Mouse (Mus musculus) E14TG2a.4 (cell line): Measurements from ENCODE around the gene Fdxacb1.

Experiments used
- H3K27me3 ChIP-seq: 2 replicates; pipeline ENCODE4 v1.6.1; 2014; ENCODE audit warnings: low read length, control low read depth; ENCODE audit not compliant: insufficient read depth
- H3K36me3 ChIP-seq: 2 replicates; pipeline ENCODE4 v1.6.1; 2014; ENCODE audit warnings: low read length, control low read depth; ENCODE audit not compliant: insufficient read depth
- H3K4me1 ChIP-seq: replicated peaks from 2 replicates; pipeline ENCODE4 v1.6.1; 2014; ENCODE audit warnings: low read depth, low read length, control low read depth
- H3K4me3 ChIP-seq: replicated peaks from 2 replicates; pipeline ENCODE4 v1.5.1; 2014; ENCODE audit warnings: mild to moderate bottlenecking, low read length
- H3K9me3 ChIP-seq: 2 replicates; pipeline ENCODE4 v1.6.1; 2014; ENCODE audit warnings: low read length, control low read depth
- CTCF ChIP-seq: conservative IDR thresholded peaks from 2 replicates; pipeline ENCODE4 v1.5.1; 2014; ENCODE audit warnings: low read length
- NANOG ChIP-seq: IDR thresholded peaks from 2 replicates; pipeline ENCODE4 v1.6.1; 2014; ENCODE audit warnings: borderline replicate concordance, low read length, mixed read lengths
- POU5F1 ChIP-seq: IDR thresholded peaks from 2 replicates; pipeline ENCODE4 v1.6.1; 2014; ENCODE audit warnings: low read length, borderline replicate concordance

Gene Fdxacb1

DNA sequence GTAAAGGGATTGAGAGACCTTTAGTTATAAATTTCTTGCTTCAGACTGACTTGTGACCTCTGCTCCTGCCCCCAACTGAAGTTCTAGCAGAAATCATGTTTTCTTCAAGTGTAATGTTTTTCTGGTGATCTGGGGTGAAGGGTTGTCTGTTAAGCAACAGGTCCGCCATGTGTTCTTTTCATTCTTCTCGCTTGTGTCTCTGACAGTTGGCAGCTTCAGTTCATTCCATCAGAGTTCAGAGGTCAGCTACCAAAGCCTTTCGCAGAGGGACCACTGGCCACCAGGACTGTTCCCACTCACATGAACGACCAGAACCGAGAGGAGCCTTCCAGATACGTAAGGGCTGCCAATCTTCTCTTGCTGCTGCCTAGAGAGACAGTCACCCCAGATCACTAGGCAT is 40.4 kb downstream of the Fdxacb1 start:
- TF ChIP-seq POU5F1, result no peak
- no peak for TF ChIP-seq CTCF
- no peak for TF ChIP-seq NANOG
- Histone ChIP-seq H3K27me3 (no peaks in the 10 kb centered on the region), H3K4me1 (no peaks in the 10 kb centered on the region), H3K36me3 (peaks cover 80% of the 10 kb centered on the region), H3K4me3 (no peak overlapping the region), H3K9me3 (no peaks in the 10 kb centered on the region)

GRCm38 (mm10) chr9:50809146-50809545 is 41.1 kb downstream of the Fdxacb1 start:
- TF ChIP-seq POU5F1 (no peak), NANOG (no peak)
- no peaks in the 10 kb centered on the region for H3K4me1 ChIP-seq
- H3K9me3 ChIP-seq, result no peaks in the 10 kb centered on the region
- peaks cover 79% of the 10 kb centered on the region for H3K36me3 ChIP-seq
- H3K27me3 ChIP-seq, result no peaks in the 10 kb centered on the region
- H3K4me3 ChIP-seq, result no peak overlapping the region

DNA sequence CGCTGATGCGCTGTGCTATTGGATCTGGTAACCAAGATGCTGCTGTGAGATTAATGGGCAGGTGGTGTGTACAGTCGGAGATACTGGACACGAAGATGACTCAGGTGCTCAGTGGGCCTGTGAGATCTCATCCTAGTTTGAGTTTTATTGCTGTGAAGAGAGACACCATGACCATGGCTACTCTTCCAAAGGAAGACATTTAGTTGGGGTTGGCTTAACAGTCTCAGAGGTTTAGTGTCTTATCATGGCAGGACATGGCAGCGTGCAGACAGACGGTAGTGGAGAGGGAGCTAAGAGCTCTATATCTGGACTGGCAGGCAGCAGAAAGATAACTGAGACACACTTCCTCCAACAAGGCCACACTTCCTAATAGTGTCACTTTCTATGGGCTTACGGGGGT is 43.2 kb downstream of the Fdxacb1 start:
- H3K4me3 ChIP-seq, result no peak overlapping the region
- no peaks in the 10 kb centered on the region for H3K27me3 ChIP-seq
- TF ChIP-seq NANOG (no peak), POU5F1 (no peak), CTCF (no peak)
- peaks cover 69% of the 10 kb centered on the region for H3K36me3 ChIP-seq
- no peaks in the 10 kb centered on the region for H3K4me1 ChIP-seq
- H3K9me3 ChIP-seq, result no peaks in the 10 kb centered on the region

DNA sequence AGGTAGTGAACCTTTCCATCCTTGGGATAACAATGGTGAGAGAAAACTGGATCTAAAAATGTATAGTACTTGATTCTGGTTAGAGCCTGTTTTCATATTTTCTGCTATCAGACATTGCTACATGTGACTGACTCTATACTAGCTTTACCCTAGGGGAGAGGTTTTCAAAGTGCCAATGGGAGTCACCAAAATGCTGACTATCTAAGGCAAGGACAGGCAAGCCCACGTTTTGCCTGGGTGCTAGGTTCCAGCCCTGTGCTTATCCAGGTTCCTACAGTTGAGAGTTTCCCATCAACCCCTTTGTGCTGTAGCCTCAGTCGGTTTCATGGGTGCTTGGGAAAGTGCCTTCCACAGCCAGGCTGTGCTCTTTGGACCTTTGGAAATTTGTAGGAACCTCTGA is 43.7 kb downstream of the Fdxacb1 start:
- Histone ChIP-seq H3K36me3 (peaks cover 67% of the 10 kb centered on the region), H3K9me3 (no peaks in the 10 kb centered on the region), H3K4me3 (no peak overlapping the region)

DNA sequence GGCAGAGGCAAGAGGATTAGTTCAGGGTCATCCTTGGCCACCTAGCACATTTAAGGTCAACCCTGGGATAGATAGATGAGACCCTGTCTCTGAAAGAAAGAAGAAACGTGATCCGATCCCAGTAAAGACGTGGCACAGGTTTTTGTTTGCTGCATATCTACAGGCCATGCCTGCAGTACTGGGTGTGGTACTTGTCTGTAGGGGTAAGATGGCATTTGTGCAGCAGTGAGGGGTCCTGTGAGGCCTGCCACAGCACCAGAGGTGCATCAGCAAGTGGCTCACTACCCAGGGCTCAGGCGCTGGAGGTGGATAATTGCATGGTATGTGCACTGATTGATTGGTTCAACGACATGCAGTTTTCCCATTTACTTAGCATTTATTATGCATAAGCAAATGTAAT is 45.8 kb downstream of the Fdxacb1 start:
- Histone ChIP-seq H3K36me3 (peaks cover 61% of the 10 kb centered on the region), H3K27me3 (no peaks in the 10 kb centered on the region), H3K9me3 (0 out of 2 replicates have a peak, but pooled peaks cover 3% of the 10 kb centered on the region), H3K4me3 (no peak overlapping the region), H3K4me1 (no peaks in the 10 kb centered on the region)
- no peak for TF ChIP-seq CTCF
- no peak for TF ChIP-seq POU5F1
- TF ChIP-seq NANOG, result no peak

More for the DNA sequence above, 43.7 kb downstream of the Fdxacb1 start:
- Histone ChIP-seq H3K27me3 (no peaks in the 10 kb centered on the region), H3K4me1 (no peaks in the 10 kb centered on the region)
- no peak for TF ChIP-seq POU5F1
- TF ChIP-seq NANOG, result no peak
- no peak for TF ChIP-seq CTCF

DNA sequence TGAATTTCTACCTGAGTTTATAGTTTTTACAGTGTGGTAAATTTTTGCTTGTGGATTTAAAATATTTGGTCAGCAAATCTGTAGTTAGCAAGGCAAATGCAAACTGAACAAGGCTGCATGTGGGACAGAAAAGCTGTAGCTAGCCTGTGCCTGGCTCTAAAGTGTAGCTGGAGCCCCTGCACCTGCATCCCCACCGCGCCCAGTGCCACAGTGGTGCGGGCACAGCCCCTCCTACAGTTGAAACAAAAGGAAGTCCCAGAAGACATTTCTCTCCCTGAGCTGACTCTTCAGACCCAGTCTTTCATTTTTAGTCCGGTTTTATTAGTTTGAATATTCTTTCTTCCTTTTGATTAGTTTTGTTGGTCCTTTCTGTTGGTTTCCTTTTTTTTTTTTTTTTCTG is 47.6 kb downstream of the Fdxacb1 start:
- TF ChIP-seq POU5F1, result no peak
- no peak for TF ChIP-seq CTCF
- no peak for TF ChIP-seq NANOG
- Histone ChIP-seq H3K4me3 (no peak overlapping the region), H3K9me3 (peaks cover 8% of the 10 kb centered on the region; the same call in 1 of the 2 replicates), H3K4me1 (no peaks in the 10 kb centered on the region), H3K36me3 (peaks cover 49% of the 10 kb centered on the region), H3K27me3 (no peaks in the 10 kb centered on the region)

DNA sequence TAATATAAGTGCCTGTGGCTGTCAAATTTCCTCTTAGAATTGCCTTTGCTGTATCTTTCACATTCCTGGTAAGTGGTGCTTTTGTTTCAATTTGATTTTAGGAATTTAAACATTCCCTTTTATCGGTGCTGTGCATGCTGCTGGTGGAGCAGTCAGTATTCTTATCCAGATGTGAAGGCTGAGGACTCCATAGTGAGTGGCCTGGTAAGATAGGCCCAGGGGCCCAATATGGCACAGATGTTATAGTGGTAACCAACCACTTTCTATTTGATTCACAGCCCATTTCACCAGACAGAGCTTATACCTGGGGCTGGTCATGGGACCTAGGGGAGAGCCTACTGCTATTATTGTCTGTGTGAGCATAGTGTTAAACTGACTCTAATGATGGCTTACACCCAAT is 48.5 kb downstream of the Fdxacb1 start:
- Histone ChIP-seq H3K27me3 (no peaks in the 10 kb centered on the region), H3K4me1 (no peaks in the 10 kb centered on the region), H3K9me3 (peaks cover 8% of the 10 kb centered on the region; the same call in 1 of the 2 replicates), H3K36me3 (peaks cover 43% of the 10 kb centered on the region), H3K4me3 (no peak overlapping the region)
- TF ChIP-seq CTCF (no peak), POU5F1 (no peak), NANOG (no peak)

- Histone ChIP-seq H3K36me3 (peaks cover 45% of the 10 kb centered on the region), H3K9me3 (peaks cover 8% of the 10 kb centered on the region; the same call in 1 of the 2 replicates), H3K27me3 (no peaks in the 10 kb centered on the region), H3K4me3 (no peak overlapping the region), H3K4me1 (no peaks in the 10 kb centered on the region)
- no peak for TF ChIP-seq POU5F1
Observed at GRCm38 (mm10) chr9:50818050-50818449, 50.0 kb downstream of the Fdxacb1 start.

DNA sequence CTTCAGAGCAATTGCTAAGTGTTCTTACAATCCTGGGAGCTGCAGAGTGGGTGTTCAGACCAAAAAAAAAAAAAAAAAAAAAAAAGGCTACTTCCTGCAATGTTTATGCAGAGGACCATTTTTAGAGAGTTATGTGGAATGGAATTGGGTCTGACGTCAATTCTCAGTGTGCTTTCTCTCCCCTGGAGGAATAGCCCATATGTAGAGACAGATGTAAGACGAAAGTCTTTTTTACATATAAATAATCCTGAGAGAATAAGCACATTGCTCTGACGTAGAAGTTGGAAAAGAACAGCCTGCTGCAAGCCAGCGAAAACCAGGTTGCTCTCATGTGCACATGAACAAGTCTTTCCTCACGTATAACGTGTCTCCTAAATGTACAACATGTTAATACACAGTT is 51.7 kb downstream of the Fdxacb1 start:
- no peak overlapping the region for H3K4me3 ChIP-seq
- peaks cover 8% of the 10 kb centered on the region; the same call in 1 of the 2 replicates for H3K9me3 ChIP-seq
- no peaks in the 10 kb centered on the region for H3K4me1 ChIP-seq
- TF ChIP-seq POU5F1 (no peak), NANOG (no peak), CTCF (no peak)
- peaks cover 39% of the 10 kb centered on the region for H3K36me3 ChIP-seq
- no peaks in the 10 kb centered on the region for H3K27me3 ChIP-seq
